Mouse (Mus musculus): ENCODE data around the gene Gdpgp1.
A peak's percentile ranks its signal among the peaks of the same experiment; 100 is the strongest.

The Gdpgp1 gene

DNA sequence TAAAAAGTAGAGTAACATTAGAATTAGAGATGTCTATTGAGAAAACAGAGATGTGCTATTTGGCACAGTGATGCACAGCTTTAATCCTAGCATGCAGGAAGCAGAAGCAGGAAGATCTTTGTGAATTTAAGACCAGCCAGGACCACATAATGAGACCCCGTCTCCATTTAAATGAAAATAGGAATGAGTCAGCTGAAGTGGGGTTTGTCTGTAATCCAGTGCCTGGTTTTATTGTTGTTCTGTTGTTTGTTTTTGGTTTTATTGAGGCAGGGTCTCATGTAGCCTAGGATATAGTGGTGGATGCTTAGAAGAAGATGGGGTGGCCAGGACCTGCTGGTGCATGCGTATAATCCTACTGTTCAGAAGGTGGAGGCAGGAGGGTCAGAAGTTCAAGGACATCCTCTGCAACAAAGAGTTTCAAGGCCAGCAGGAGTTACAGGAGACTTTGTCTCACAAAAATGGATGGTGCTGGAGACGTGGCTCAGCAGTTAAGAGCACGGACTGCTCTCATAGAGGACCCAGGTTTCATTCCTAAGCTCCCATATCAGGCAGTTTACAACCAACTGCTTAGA lies 11.4 kb upstream of the Gdpgp1 start:
- DNase-seq (ENCODE audit: low read depth, low spot score) = no peak

DNA sequence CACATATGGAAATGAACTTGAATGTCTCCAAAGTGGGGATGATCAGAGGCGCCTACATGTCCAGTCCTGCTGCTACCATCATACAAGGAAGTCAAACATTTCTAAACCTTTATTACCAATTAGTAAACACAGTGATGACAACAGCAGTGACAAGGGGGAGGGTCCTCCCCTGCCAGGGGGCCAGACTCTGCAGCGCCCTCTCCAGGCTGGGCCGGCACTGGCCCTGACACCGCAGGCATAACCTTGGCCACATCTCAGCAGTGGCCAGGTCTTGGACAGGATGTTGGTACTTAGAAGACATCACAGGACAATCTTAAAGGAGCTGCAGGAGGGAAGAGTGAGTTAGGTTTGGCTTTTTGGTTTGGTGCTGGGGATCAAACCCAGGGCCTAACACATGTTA lies 5.6 kb upstream of the Gdpgp1 start:
- DNase-seq (ENCODE audit: low read depth, low spot score) = no peak

DNA sequence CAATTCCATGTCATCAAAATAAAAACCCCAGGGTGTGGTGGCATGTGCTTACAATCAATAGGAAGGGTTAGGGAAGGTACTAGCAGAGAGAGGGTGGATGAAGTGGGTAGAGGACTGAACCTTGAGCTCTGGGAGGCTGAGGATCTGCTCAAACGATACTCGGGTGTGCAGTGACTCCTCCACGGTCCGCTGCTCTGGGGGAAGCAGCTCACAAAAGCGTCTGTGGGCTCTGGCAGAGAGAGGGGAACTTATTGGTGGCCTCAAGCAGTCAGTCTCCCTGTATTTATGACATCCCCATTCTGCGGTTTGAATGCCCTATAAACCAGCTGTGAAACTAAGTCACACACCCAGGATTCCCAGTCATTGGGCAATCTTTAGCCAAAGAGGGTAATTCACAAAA lies 2.5 kb upstream of the Gdpgp1 start:
- DNase-seq (ENCODE audit: low read depth, low spot score) = no peak

DNA sequence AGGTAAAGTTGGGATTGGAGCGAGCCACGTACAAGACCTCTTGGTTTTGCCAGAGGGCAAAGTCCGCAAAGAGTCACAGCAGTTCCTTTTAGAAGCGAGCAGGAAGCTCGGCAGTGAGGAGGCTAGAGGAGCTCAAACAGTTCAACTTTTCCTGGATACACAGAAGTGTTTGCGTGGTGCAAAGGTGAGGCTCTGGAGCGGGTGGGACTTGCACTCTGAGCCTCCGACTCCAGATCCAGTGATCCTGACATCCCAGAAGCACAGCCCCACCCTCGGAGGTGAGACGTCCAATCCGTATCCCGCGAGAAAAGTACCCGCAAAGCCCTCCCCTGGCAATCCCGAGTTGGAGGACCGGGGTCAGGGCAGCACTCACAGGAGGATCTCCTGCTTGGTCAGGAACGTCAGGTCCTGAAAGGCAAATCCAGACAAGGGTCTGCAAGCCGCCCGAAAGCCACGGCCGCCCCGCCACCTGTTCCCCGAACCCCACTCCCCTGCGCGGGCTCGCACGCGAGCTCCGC lies 635 bp upstream of the Gdpgp1 start:
- DNase-seq (ENCODE audit: low read depth, low spot score) = no peak

DNA sequence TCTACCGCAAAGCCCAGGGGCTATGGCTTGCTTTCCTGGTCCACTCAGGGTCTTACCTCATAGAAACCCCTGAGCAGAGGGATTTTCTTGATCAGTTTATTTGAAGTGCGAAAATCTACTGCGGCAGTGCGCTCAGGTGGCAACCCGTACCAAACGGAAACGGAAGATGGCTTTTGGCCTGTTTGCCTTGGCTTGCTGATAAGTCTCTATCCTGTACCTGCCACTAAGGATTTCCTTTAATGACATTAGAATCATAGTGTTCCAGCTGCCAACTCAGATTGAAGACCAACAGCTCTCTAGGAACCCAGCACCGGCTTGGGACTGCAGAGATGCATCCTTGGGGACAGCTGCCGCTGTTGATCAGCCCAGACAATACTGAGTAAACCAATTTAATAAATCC lies 1.1 kb downstream of the Gdpgp1 start:
- no peak for DNase-seq (ENCODE audit: low read depth, low spot score)

DNA sequence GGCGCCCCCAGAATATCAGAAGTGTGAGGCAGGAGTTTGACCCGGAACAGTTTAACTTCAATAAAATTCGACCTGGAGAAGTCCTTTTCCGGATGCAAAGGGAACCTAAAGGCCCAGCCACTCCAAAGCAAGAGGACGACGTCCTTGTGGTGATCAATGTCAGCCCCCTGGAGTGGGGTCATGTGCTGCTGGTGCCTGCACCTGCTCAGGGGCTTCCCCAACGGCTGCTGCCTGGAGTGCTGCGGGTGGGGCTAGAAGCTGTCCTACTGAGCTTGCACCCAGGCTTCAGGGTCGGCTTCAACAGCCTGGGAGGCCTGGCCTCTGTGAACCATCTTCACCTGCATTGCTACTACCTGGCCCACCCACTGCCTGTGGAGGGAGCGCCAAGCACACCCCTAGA lies 5.9 kb downstream of the Gdpgp1 start:
- no peak for DNase-seq (ENCODE audit: low read depth, low spot score)

DNA sequence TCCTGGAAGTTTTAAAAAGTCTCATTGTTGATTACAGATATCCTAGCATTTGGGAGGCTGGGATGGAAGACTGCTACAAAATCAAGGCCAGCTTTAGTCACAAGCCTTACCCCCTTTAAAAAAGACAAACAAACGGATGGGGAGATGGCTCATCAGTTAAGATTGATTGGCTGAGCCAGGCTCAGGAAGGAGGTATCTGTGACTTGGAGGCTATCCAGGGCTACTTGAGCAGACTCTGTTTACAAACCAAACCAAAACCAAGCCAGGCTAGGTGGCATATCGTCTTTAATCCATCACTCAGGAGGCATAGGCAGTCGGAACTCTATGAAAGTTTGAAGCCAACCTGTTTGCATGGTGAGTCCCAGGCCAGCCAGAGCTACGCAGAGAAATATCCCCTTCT lies 9.0 kb downstream of the Gdpgp1 start:
- no peak for DNase-seq (ENCODE audit: low read depth, low spot score)

DNA sequence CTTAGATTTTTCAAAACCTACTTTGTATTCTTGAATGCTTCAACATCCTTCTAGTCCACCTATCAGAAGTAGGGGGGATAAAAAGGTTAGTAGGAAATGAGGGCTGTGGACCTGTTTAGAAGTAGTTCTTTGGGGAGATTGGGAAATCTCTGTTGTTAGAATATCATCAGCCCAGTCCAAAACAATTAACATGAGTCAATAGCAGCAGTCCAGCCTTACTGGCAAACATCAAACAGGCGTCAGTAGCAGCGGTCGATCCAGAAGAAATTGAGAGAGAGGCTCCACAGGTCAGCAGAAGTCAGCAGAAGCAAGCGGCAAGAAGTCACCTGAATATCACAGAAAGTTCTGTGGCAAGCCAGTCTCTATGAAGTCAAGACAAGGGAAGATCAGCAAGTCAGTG lies 12.2 kb downstream of the Gdpgp1 start:
- DNase-seq (ENCODE audit: low read depth, low spot score) = no peak

DNA sequence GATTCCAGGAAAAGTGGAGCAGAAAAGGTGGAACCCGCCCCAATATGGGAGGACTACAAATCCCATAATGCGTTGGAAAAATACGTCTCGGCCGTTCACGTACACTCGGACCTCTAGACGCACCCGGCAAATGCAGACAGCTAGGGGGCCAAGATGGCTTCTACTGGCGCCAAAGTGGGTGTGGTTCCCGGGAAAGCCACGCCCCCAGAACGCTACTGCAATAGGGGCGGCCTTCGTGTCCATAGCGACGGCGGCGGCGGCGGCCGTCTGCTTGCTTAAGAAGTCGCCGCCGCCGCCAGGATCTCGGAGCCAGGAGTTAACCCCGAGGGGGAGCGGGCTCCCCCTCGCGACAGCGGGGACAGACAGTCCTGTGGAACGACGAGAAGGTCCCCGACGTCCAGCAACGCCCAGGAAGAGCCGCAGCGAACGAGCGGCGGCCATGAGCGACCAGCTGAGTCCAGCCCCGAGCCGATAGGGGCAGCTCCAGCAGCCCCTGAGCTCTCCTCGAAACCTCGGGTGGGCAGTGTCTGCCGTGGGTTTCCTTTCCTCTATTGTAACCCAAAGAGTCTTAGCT lies 13.6 kb downstream of the Gdpgp1 start, which contains the start of gene Ttll13:
Gene Ttll13, plus strand, starts transcription at position 229 of the 574 bp plus-strand sequence.
- DNase-seq (ENCODE audit: low read depth, low spot score) = peak; percentile 97

DNA sequence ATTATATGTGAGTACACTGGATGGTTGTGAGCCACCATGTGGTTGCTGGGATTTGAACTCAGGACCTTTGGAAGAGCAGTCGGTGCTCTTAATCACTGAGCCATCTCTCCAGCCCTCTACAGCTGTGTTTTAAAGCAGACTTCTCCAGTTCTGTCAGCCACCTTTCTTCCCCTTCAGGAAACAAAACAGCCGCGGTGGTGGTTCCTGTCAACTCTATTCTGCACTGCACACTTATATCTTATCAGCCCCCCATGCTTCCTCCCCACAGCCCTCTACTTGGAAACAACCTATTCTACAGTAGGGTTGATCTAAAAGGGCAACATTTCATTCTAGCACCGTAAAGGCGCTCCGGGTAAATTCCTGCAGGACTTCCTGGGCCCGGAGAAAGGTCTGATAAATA lies 14.2 kb downstream of the Gdpgp1 start:
- DNase-seq (ENCODE audit: low read depth, low spot score) = no peak

DNA sequence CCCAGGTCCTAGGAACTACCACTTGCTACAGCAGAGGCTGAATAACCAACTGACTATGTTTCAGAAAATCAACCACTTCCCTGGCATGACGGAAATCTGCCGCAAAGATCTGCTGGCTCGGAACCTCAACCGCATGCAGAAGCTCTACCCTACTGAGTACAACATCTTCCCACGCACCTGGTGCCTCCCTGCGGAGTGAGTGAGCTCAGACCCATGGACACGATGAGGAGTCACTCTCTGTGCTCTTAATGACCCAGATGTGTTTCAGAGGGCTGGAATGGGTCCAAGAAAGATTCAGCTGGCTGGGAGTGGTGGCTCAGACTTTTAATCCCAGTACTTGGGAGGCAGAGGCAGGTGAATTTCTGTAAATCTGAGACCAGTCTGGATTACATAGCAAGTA lies 19.8 kb downstream of the Gdpgp1 start:
- peak; percentile 39 for DNase-seq (ENCODE audit: low read depth, low spot score)

DNA sequence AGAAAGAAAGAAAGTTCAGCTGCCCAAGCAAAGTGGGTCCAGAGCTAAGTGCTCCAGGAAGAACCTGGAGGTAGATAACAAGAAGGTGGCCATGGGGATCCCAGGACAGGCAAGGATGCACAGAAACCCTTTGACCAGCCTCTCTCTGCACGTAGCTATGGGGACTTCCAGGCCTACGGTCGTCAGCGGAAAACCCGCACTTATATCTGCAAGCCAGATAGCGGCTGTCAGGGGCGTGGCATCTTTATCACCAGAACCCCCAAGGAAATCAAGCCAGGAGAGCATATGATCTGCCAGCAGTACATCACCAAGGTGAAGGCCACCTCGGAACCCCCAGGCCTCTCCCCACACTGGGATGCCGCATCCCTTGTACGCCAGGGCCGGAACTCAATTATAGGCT lies 20.2 kb downstream of the Gdpgp1 start:
- peak; percentile 59 for DNase-seq (ENCODE audit: low read depth, low spot score)

DNA sequence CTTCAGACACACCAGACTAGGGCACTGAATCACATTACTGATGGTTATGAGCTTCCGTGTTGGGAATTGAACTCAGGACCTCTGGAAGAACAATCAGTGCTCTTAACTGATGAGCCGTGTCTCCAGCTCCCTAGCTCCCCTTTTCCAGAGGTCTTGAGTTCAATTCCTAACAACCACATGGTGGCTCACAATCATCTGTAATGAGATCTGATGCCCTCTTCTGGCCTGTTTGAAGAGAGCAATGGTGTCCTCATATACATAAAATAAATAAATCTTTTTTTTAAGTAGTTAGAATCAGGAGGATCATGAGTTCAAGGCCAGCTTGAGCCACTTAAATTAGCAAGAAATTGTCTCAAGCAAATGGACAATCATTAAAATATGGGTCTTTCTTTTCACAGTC lies 23.3 kb downstream of the Gdpgp1 start:
- no peak for DNase-seq (ENCODE audit: low read depth, low spot score)

DNA sequence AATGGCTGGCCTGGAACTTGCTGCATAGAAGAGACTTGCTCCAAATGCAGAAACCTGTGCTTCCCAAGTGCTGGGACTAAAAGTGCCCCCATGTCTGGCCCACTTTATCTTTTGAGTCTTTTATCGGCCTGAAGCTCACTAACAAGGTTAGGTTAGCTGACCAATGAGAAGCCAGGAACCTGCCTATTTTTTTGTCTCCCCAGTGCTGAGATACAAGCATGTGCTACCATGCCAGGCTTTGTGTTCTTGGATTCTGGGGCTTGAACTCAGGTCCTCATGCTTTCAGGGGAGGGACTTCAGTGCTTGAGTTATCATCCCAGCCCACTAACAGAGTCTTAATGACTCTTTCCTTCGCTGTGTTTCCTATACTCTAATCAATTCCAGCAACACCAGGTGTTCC lies 25.0 kb downstream of the Gdpgp1 start:
- DNase-seq (ENCODE audit: low read depth, low spot score) = no peak

DNA sequence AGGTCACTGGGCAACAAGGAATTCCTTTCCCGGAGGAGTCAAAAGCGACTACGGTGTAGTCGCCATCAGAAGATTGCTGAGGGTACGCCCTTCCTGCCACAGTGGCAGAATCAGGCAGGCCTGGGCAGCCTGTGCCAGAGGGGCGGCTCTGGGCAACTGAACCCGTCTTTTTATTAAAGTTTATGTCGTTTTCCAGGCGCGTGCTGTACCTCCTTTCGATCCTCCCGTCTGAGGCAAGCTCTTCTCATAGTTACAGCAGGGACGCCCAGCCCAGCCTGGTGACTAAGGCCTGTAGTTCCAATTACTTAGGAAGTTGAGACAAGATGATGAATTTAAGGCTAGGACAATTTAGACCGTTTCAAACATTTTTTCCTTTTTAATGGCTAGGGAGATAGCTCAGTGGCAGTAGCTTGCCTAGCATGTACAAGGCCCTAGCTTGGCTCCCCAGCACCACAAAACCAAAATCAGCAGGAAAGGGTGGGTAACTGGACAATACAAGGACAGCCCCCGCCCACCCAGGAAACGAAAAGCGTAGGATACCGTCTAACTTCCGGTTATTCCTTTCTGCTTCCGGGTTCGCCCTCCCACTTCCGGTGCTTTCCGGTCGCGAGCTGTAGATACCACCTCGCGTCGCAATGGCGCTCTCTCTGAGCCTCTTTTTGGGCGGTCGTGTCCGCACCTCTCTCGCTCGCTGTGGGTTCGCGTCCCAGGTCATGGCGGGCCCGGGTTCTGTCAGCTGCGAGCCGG lies 28.1 kb downstream of the Gdpgp1 start, which contains the start of gene Ngrn:
Gene Ngrn, plus strand, starts transcription at position 591 of the 747 bp plus-strand sequence.
- peak; percentile 88 for DNase-seq (ENCODE audit: low read depth, low spot score)

DNA sequence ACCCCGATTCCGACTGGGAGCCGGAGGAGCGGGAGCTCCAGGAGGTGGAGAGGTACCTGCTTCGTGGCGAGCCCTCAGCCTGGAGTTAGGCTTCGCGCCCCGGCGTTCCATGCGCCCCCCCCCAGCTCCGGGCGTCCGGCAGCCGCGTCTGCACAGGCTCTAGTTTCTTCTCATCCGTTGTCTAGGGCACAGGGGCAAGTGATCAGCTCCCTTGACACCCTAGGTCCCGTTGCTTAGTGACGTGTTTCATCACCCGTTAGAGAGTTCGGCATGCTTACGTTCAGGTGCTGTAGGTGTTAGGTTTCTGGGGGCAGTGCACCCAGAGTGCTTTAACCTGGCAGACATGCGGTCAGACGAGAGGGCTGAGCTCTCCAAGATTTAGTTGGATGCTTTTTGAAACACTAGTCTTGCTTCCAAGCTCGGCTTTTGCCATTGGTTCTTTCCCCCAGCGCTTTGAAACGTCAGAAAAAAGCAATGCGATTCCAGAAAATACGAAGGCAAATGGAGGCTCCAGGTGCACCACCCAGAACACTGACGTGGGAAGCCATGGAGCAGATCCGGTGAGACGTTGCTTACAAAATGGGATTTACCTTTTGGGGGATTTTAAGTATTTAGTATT lies 28.8 kb downstream of the Gdpgp1 start:
- no peak for DNase-seq (ENCODE audit: low read depth, low spot score)

DNA sequence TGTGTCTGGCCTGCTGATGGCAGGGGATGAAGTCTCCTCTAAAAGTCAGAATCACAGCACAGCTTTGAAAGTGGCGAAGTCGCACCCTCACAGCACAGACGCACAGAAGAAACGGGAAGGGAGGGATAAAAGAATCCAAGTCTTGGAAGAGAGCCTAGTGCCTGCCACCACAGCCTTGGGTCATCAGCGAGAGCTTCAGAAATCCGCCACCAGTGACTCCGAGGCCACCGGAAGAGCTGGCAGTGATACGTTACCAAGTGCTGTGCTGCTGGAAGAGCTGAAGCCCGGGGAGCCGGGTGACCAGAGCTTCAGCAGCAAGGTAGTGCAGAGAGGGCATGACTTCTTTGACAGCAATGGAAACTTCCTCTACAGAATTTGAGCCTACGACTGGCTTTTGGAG lies 31.9 kb downstream of the Gdpgp1 start:
- no peak for DNase-seq (ENCODE audit: low read depth, low spot score)

DNA sequence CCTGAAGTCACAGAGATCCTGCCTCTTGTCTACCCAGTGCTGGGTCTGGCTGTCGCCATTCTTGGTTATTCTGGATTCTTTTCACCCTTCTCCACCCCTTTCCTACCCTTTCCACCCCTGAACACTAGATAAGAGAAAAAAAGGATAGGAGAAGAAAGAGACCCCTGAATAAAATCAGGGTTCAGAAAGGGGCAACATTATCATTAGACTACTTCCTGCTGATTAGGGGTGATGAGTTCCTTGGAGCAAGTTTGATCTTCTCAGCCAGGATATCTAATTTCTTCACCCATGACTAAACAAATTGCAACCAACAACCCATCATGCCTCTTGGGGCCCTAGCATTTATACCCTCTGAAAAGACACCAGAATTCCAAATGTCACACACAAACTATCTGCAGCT lies 35.1 kb downstream of the Gdpgp1 start:
- DNase-seq (ENCODE audit: low read depth, low spot score) = no peak

DNA sequence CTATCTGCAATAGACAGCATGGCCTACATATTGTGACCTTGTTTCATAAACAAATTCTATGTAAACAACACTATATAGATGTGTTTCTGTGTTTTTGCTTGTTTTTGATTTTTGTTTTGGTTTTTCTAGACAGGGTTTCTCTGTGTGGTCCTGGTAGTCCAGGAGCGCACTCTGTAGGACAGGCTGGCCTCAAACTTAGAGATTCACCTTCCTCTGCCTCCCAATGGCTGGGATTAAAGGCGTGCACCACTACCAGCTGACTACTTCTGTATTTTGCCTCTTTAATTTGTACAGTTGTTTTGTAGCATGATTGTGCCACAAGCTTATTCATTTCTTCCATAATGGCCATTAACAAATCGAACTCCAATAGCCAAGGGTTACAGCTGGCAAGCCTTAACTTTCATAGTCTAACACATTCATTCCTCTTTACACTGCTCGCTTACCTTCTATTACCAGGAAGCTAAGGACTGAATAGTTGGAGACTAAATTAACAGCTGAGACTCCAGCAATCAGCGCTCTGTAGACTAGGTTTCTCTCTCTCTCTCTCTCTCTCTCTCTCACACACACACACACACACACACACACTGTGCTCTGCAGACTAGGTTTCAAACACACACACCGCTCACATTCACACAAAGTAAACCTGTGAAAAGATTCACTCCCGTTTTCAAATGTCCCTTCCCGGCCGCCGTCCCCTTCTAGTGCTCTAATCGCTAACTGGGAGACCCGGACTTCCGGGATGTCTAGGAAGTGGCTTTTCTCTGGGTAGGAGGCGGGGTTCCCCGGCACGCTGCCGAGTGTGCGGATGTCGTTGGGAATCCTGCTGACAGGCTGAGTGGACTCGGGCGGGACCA lies 36.5 kb downstream of the Gdpgp1 start, which contains the start of gene Vps33b:
Gene Vps33b, plus strand, starts transcription at position 753 of the 854 bp plus-strand sequence.
- peak; percentile 95 for DNase-seq (ENCODE audit: low read depth, low spot score)

DNA sequence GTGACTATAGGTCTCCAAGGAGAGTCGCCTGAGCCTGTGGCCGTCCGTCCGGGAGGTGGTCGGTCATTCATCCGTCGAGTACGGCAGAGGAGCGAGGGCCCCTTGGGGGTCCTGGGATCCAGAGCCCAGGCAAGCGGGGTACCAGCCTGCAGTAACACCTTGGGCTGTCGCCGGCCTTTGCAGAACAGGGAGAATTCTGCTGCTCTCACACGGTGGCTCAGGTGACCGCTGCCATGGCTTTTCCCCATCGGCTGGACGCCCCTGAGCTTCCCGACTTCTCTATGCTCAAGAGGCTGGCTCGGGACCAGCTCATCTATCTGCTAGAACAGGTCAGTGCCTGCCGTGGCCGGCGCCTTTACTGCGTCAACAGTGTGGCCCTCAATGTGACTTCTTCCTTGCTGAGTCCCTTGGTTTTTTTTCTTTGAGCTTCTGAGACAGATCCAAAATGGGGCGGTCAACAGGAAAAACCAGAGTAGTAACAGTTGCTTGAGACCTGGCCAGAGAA lies 37.1 kb downstream of the Gdpgp1 start:
- no peak for DNase-seq (ENCODE audit: low read depth, low spot score)

DNA sequence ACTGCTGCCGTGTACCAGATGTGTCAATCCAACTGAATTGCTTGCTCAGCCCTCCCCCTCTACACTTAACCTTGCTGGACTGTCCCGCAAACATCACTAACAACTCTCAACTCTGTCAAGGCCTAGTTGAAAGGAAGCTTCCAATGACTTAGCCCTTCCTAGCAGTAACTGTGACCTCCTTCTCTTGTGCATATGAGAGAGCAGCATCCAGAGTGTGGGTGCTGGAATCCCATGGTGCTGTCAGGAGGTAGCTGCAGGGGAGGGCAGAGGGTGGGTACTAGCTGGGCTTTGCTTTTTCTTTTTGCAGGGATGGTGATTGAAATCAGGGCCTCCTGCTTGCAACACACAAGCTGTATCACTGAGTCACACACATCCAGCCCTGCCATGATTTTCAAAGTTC lies 40.8 kb downstream of the Gdpgp1 start:
- DNase-seq (ENCODE audit: low read depth, low spot score) = no peak
